Mouse (Mus musculus) urinary bladder, postnatal 36 days (tissue): Measurements from ENCODE around the gene Vdr.

Experiments
- DNase-seq, 2 experiments: peaks; one replicate each; pipeline ENCODE4 v3.0.0; 2022; ENCODE audit warnings: low spot score in 2 of 2, mixed read lengths in 1 of 2

Gene Vdr

DNA sequence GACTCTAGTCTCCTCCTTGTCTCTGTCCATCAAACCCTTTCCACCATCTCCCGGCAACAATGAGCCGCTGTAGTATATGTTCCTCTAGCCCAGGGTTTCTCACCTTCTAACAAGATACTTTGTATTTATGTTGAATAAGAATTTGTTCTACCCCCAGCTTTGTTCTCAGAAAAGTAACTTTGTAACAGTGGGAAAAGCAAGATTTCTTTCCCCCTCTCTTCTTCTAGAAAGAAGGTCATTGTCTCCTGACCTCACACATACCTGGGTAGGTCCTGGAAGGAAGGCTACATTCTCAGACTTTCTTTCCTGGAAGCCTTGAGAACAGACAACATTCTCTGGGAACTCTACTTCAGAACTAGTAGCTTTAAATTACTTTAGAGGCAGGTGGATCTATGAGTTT lies at the start of gene Vdr:
Gene Vdr, minus strand, starts transcription at position 101 of the 400 bp plus-strand sequence.
- DNase-seq: no peak

- no peak for DNase-seq
Observed at GRCm38 (mm10) chr15:97956416-97956815, 46.0 kb upstream of the Vdr start.

DNA sequence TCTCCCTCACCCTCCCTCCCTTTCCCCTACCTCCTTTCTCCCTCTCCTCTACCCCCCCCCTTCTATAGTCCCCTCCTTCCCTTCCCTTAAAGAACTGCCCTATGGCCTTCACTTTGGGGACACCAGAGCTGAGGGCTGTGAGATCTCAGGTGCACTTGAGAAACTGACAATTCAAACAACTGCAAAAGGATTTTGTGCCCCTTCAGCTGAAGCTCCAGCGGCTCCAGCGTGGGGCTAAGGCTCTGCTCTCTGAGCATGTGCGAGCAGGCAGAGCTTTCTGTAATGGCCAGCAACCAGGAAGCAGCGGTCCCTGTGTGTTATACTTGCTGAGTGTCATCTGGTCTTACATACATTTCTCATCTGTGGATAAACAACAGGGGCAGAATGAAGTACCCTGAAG lies 45.3 kb upstream of the Vdr start:
- no peak for DNase-seq

- DNase-seq: no peak
Observed at GRCm38 (mm10) chr15:97955286-97955685, 44.9 kb upstream of the Vdr start.

GRCm38 (mm10) chr15:97954671-97955070 lies 44.2 kb upstream of the Vdr start:
- no peak for DNase-seq

- DNase-seq: no peak
Observed at GRCm38 (mm10) chr15:97952889-97953189, 42.4 kb upstream of the Vdr start.

DNA sequence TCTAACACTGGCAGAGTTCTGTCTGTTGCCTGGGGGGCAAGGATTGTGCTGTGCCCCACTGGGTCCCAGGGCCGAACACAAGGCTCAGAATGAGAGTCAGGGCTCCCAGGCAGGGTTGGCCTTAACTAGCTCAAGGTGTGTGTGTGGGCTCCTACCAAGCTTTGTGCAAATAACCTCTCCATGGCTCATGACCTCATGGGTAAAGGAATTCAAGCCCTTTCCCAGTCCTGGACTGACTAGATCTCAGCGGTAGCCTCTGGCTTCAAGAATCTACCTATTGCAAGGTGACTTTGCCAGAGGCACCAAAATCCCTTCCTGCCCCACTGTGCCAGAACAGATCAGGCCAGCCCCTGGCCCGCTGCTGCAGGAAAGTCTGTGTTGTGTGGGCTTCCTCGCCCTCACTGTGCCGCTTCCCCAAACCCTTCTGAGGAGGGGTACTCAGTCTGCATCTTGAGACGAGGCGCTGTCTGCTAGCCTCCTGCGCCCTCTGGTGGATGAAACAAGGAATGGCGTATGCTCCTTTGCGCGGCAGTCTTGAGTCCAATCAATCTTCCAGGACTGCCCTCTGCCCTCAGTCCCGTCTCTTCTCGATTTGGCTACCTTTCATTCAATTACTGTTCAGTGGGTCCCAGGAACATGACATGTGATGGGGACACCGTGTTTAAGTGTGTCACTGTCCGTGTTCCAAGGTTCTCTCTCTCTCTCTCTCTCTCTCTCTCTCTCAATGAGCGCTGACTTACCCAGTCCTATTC lies 41.9 kb upstream of the Vdr start:
- DNase-seq: peak; percentile 47 to 48

DNA sequence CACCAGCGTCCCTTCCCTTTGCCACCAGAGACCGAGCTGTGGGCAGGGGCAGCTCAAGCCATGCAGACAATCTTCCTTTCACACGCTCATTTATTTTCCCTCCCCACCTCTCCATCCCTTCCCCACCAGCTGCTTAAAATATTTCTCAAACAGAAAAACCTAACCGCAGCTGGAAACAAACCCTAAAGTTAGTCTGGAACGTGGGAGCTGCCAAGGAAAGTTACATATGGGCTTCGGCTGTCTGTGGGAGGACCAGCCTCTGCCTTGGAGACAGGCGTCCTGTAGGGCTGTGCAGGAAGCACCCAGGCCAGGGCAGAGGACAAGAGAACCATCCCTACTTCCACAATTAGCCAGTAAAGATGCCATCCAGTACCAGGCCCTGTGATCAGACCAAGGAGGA lies 39.8 kb upstream of the Vdr start:
- no peak for DNase-seq

DNA sequence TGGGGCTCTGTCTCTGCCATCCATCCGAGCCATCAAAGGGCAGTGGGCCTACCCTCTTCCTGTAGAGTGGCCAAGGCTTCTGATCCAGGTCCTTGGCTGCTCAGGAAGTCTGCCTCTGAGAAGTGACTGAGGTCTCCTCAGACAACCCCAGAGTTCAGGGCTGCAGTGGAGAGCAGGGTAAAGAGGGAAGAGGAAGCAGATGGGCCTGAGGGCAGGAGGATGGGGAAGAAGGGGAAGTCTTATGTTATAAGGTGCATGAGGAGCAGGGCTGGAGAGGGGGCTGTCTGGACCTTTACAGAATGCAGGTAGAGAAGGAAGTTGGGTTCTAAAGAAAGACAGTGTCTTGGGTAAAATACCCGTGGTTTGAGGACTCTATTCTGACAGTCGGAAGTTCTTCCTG lies 39.3 kb upstream of the Vdr start:
- no peak for DNase-seq

DNA sequence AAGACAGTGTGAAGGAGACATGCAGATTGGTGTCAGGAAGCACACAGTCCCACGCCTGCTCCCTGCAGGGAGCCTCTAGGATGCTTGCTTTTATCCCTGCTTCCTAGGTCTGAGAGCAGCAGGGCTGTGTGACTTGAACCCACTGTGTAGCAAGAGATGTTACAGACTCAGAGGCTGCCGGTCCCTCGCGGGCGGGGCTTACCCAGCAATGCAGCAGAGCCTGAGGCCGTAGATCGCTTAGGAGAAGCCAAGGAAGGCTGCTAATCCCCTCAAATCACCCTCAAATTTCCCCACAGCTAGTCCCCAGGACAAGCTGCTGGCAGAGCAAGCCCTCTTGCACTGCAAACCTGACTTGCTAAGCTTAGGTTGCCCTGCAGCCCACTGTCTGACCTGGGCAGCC lies 38.3 kb upstream of the Vdr start:
- DNase-seq: no peak

DNA sequence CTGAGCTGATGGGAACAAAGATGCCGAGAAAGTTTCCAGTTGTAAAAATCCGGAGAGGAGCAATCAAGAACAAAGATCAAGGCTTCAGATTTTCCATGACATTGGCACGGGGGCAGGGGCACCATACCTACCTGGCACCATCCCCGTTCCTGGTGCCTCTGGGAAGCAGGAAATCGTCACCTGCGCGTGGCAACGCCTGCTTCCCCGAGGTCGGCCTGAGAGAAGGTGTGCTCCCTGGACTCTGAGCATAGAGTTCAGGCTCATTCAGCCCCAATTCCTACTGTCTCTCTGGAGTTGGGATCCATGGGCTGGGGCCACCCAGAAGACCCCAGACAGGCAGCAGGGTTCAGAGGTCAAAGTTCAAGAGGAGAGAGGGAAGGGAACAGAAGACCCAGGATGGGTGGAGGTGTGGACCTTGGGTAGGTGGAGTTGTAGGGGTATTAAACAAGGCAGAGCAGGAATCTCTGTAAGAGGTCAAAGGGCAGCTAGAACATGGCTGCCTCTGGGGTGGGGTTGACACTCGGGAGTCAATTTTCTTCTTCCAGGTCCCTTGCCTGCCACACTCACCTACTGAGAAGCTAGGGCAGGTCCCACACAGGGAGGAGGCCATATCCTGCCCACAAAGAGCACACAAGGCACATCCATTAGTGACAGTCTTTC lies 35.4 kb upstream of the Vdr start:
- no peak for DNase-seq

DNA sequence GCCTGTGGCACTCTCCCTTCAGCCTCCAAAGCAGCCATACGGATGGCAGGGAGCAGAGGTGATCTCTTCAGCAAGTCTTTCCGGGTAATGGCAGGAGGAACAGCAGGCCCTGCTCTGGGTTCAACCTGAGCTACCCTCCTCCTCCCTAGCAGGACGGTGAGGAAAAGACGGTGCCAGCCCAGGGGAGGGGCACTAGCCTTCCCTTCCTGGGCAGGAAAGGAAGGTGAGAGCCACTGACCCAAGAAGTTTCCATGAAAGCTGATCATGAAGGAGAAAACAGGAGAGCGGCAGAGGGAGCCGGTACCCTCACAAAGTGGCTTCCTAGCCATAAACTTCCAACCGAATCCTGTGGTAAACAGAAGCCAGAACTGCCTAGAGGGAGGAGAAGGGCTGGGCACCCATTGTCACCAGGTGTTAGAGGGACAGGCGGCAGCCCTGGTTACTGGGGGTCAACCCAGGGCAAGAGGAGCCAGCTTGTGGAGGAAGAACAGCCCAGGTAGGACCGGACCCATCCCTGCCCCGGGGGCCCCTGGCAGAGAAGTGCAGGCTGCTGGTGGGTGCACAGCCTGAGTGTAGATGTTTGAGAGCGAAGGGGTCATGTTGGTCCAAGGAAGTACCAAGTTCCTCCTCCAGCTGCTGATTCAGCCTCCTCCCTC lies 34.6 kb upstream of the Vdr start:
- DNase-seq: no peak

DNA sequence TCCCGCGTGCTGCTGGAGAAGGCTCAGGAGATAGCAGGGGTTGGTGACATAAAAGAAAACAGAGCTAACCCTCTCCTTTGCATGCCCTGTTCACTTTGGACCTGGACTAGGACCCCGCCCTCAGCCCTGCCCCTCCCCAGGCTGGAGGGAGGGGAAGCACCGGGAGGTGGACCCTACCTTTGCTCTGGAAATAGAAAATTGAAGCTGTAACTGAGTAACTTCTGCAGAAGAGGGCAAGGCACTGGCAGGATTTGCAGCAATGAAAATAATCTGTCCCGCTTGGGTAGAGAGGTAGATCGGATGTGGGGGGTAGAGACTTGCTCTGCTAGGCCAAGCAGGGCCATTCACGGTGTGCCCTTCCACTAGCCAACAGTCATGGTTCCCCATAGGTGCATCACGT lies 32.9 kb upstream of the Vdr start:
- DNase-seq: no peak

- DNase-seq: no peak
Observed at GRCm38 (mm10) chr15:97942538-97942937, 32.1 kb upstream of the Vdr start.

DNA sequence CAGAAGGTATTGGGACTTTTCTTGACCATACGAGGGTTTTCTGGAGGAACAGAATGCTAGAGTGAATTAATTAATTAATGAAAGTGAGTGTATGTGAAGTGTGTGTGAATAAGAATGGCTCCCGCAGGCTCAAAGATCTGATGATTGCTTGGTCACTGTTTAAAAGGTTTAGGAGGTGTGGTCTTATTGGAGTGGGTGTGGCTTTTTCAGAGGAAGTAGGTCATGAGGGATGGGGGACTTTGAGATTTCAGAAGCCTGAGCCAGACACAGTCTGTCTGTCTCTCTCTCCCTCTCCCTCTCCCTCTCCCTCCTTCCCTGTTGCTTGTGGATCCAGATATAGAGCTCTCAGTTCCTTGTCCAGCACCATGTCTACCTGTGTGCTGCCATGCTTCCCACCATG lies 30.9 kb upstream of the Vdr start:
- DNase-seq: no peak

DNA sequence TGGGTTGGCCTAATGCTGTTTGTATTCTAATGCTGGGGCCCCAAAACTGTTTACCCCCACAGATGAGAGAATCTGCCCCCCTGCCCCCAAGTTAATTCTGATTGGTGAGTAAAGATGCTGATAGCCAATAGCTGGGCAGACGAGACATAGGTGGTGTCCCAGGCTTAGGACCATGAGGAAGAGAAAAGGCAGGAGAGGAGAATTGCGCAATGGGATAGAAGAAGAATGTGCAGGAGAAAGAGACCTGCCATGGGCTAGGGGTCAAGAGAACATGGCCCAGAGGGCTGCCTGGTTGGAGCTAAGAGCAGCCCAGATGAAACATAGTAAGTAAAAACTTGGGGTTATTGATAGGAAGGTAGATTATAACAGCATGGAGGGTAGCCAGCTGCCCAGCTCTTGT lies 29.7 kb upstream of the Vdr start:
- no peak for DNase-seq

DNA sequence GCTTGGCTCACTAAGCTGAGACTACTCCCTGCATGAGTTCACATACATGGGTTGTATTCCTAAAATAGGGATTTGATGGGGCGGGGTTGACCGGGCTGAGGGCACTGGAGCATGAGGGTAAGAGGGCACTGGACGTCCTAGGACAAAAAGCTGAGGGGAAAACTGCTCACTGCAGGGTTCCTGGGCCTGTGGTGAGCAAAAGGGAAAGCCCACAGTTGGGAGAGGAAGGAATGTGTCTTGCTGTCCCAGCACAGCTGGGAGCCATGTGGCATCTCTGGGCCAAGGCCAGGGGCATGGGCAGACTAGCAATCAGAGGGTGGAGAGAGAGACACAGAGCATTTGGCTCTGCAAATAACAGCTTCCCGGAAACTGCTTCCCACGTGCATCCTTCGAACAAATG lies 28.1 kb upstream of the Vdr start:
- DNase-seq: no peak

DNA sequence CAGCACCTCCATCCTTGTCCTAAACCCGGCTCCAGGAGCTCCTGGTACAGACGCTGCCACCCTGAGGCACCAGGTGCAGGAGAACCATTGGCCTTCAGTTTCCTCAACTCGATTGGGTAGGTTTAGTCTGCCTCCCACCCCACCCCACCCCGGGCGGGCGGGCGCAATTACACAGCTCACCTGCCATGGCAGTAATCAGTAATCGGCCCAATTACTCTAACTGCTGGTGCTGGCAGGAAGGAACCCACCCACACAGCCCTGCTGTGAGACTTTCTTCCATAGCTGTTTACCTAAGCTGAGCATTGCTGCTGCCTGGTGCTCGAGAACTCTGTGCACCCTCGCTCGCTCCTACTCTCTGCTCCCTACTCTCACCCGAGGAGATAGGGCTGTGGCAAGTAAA lies 22.0 kb upstream of the Vdr start:
- no peak for DNase-seq

DNA sequence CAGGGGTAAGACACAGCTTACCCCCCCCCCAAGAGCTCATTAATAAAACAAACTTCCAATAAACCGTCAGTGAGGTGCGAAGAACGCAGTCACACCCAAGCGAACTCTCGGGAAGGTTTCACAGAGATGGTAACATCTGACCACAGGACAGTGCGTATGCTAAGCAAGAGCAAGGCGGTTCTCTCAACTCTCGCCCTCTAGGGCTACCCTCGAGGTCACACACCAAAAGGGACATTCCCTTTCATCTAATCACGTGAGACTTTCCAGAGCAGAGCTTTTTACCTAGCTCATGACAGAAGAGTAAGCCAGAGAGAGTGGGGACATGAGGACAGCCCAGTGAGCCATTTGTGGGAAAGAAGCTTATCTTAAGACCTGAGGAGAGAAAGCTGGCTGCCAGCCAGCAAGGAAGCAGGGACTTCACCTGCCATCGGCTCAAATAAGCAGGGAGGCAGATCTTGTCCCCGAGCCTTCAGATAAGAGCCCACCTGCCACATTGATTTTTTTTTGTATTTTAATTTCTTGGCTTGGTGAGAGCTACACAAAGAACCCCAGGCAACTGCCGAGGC lies 18.9 kb upstream of the Vdr start:
- no peak for DNase-seq

GRCm38 (mm10) chr15:97927821-97928220 lies 17.4 kb upstream of the Vdr start:
- DNase-seq: no peak

DNA sequence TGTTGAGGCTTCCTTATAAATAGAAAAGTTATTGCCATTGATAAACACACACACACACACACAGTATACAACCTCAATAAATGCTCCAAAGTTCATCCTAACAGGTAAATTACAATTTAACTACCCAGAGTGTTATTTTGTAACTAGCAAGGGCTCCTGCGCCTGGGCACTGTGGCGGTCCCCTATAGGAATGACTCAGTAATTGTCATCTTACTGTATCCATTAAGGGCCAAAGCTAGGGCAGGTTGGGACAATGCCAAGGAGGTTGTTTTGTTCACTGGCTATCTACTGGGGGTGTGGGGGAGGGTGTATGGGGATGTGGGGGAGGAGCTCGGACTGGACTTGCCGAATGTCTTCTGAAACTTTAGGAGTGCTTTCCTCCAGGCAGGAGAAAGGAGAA lies 16.6 kb upstream of the Vdr start:
- no peak for DNase-seq

GRCm38 (mm10) chr15:97922421-97922820 lies 12.0 kb upstream of the Vdr start:
- DNase-seq: no peak

- no peak for DNase-seq
Observed at GRCm38 (mm10) chr15:97921796-97922195, 11.4 kb upstream of the Vdr start.
